Mouse (Mus musculus) limb, embryonic 10.5 days (tissue): ENCODE measurements at regions not wholly inside any gene's neighbourhood (a gene's known extent, or its start where the extent isn't known, plus 50 kb on each side); places are given as distances from the start of the nearest gene placed in this dataset.

Experiments
- DNase-seq: peaks from one replicate; pipeline ENCODE4 v3.0.0-alpha.2; 2017; ENCODE audit warnings: low spot score
- H3K27ac ChIP-seq: fragments of 300-500 bp; sonication (generic); 2 replicates; pipeline ENCODE4 v1.5.1; 2016; ENCODE audit warnings: mild to moderate bottlenecking
- H3K27me3 ChIP-seq: fragments of 300-500 bp; sonication (generic); 2 replicates; pipeline ENCODE4 v1.6.1; 2016; ENCODE audit warnings: low read depth, mild to moderate bottlenecking; ENCODE audit not compliant: poor library complexity, severe bottlenecking
- H3K36me3 ChIP-seq: fragments of 300-500 bp; sonication (generic); 2 replicates; pipeline ENCODE4 v1.6.1; 2016; ENCODE audit warnings: mild to moderate bottlenecking, moderate library complexity
- H3K4me1 ChIP-seq: fragments of 300-500 bp; sonication (generic); 2 replicates; pipeline ENCODE4 v1.6.1; 2016
- H3K4me3 ChIP-seq: fragments of 300-500 bp; sonication (generic); 2 replicates; pipeline ENCODE4 v1.5.1; 2016; ENCODE audit warnings: mild to moderate bottlenecking, moderate library complexity
- H3K9me3 ChIP-seq: fragments of 300-500 bp; sonication (generic); replicated peaks from 2 replicates; pipeline ENCODE4 v1.6.1; 2016; ENCODE audit warnings: mild to moderate bottlenecking
- WGBS: fragments of 180-500 bp; shearing (Covaris S2); methylation state at CpG from one replicate; pipeline ENCODE4 v1.1.7; 2016; 5-methylcytosine and 5-hydroxymethylcytosine counted together

- no peak overlapping the region for H3K27ac ChIP-seq
- H3K4me3 ChIP-seq = no peak overlapping the region
- DNase-seq = no peak
- H3K27me3 ChIP-seq = no peaks in the 10 kb centered on the region
- H3K36me3 ChIP-seq = no peaks in the 10 kb centered on the region
- no peaks in the 10 kb centered on the region for H3K4me1 ChIP-seq
- no peaks in the 10 kb centered on the region for H3K9me3 ChIP-seq
- WGBS = 94% methylated on average over 12 of the region's 12 CpGs
Measured at GRCm38 (mm10) chr5:100237674-100238278, 78.2 kb upstream of the Tmem150c start.

- Histone ChIP-seq H3K9me3 (no peaks in the 10 kb centered on the region), H3K27ac (no peak overlapping the region), H3K27me3 (no peaks in the 10 kb centered on the region), H3K4me1 (peaks cover 14% of the 10 kb centered on the region), H3K4me3 (no peak overlapping the region), H3K36me3 (no peaks in the 10 kb centered on the region)
- DNase-seq = no peak
- 95% methylated on average over 17 of the region's 17 CpGs for WGBS
Measured at GRCm38 (mm10) chr5:100236277-100236676, 76.7 kb upstream of the Tmem150c start.

- Histone ChIP-seq H3K27me3 (no peaks in the 10 kb centered on the region), H3K36me3 (no peaks in the 10 kb centered on the region), H3K4me1 (peaks cover 31% of the 10 kb centered on the region), H3K4me3 (no peak overlapping the region), H3K27ac (no peak overlapping the region), H3K9me3 (no peaks in the 10 kb centered on the region)
- DNase-seq = no peak
- WGBS = 69% methylated on average over 7 of the region's 7 CpGs
Measured at GRCm38 (mm10) chr5:100232076-100232475, 72.5 kb upstream of the Tmem150c start.

DNA sequence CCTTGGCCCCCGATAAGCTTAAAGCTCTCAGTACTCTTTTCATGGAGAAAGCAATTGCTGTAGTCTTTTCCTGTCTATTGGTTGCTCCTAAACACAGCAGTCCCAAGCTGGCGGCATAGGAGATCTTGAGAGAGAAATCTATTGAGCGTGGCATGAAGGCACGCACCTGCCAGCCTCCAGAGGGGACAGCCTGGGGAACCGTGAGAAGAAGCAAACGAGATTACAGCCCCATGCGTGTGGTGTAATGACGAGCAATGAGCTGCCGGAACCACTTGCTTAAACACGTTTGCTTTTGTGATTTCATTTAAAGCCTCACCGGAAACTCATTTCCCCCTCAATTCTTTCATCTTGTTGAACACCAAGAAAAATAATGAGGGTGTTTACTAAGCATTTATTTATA is 72.0 kb upstream of the Tmem150c start:
- no peak for DNase-seq
- Histone ChIP-seq H3K4me3 (no peak overlapping the region), H3K36me3 (no peaks in the 10 kb centered on the region), H3K27ac (no peak overlapping the region), H3K4me1 (peaks cover 36% of the 10 kb centered on the region), H3K27me3 (no peaks in the 10 kb centered on the region), H3K9me3 (no peaks in the 10 kb centered on the region)
- 77% methylated on average over 11 of the region's 11 CpGs for WGBS

- 90% methylated on average over 4 of the region's 4 CpGs for WGBS
- no peaks in the 10 kb centered on the region for H3K36me3 ChIP-seq
- H3K4me3 ChIP-seq = no peak overlapping the region
- no peak overlapping the region for H3K27ac ChIP-seq
- H3K9me3 ChIP-seq = no peaks in the 10 kb centered on the region
- DNase-seq = no peak
- H3K4me1 ChIP-seq = peaks cover 45% of the 10 kb centered on the region
- no peaks in the 10 kb centered on the region for H3K27me3 ChIP-seq
Measured at GRCm38 (mm10) chr5:100230038-100230437, 70.4 kb upstream of the Tmem150c start.

DNA sequence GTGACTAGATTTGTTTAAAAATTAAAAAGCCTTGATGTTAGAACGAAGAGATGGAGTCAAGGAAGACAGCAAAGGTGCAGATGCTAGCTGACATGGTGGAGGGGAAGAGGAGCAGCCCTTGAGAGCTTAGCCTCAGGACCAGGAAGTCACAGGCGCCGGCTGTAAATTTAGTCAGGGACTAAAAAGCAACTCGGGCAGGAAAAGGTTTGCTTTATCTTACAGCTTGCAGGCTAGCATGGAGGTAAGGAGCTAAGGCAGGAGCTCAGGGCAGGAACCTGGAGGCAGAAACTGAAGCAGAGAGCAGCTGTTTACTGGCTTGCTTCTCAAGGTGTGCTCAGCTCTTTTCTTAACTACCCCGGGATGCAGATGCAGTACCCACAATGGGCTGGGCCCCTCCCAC is 68.3 kb upstream of the Tmem150c start:
- H3K36me3 ChIP-seq = no peaks in the 10 kb centered on the region
- no peaks in the 10 kb centered on the region for H3K27me3 ChIP-seq
- no peak for DNase-seq
- peak overlapping the region; percentile 74; the same call in 1 of the 2 replicates for H3K27ac ChIP-seq
- peaks cover 50% of the 10 kb centered on the region for H3K4me1 ChIP-seq
- no peak overlapping the region for H3K4me3 ChIP-seq
- no peaks in the 10 kb centered on the region for H3K9me3 ChIP-seq
- 60% methylated on average over 5 of the region's 5 CpGs for WGBS

DNA sequence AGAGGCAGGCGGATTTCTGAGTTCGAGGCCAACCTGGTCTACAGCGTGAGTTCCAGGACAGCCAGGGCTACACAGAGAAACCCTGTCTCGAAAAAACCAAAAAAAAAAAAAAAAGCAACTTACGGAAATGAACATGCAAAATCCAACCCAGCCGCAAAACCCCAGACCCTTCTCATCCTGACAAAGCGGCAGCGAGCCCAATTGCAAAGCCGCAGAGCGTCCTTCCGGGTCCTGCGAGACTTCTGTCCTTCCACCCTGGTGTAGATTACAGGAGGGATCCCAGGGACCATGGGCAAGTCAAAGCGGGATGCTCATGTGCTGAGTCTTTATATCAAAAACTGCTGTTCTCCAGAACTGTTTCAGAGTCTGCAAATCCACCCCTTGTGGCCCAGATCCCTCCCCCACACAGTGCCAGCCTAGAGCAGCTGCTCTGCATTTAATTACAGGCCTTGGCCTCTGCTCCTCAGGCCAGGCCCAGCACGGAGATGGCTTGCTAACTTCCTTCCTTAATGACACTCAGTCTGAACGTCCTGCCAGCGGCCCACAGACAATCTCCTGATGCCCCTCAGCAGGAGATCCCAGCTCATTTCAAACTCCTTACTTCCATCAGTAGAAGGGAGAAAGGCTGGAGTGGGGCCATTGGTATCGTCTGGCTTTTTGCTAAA is 67.1 kb upstream of the Tmem150c start:
- Histone ChIP-seq H3K27me3 (no peaks in the 10 kb centered on the region), H3K4me1 (peaks cover 40% of the 10 kb centered on the region), H3K27ac (peak overlapping the region; percentile 74), H3K9me3 (no peaks in the 10 kb centered on the region), H3K4me3 (no peak overlapping the region), H3K36me3 (no peaks in the 10 kb centered on the region)
- peak; percentile 69 for DNase-seq
- WGBS = 63% methylated on average over 17 of the region's 17 CpGs

DNA sequence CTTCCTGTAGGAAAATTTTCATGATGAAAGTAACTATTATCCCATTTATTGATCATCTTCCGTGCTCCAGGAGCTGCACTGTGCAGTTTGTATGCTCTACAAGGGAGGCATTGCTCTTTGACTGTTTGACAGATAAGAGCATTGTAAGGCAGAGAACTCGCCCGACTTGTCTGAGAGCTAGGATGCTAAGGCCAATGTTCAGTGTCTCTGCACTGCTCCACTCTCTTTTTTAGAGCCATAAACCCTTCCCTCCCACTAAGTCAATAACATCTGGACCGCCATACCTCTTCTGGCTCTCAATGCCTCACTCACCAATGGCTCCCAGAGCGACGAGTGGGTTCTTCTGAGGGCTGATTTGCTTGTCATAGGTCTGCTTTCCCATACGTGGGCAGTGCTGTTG is 65.9 kb upstream of the Tmem150c start:
- WGBS = 89% methylated on average over 7 of the region's 7 CpGs
- no peaks in the 10 kb centered on the region for H3K9me3 ChIP-seq

DNA sequence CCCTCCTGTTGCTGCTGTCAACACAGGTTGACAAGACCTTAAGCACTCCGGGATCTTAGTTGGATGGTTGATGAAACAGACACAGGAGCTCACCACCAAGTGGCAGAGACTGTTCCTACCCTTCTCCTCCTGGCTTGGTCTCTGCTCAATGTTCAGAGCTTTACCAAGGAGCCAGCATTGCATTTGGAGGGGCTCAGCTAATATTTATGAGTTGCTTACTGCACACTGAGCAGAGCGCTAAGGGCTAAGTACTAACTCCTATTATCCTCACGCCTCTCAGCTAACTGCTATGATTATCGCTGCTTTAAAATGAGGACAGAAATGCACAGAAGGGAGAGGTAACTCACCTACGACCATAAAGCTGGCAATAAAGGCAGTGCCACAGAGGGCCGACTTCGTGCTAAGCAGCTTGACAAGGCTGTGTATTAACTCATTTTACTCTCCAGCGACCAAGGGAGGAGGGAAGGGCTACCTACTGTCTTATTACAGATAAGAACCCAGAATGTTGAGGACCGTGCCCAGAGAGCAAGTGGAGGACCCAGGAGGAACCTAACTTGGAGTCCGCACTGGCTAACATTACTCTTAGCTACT is 65.3 kb upstream of the Tmem150c start:
- H3K4me3 ChIP-seq = no peak overlapping the region
- 82% methylated on average over 10 of the region's 10 CpGs for WGBS
- no peaks in the 10 kb centered on the region for H3K9me3 ChIP-seq
- no peaks in the 10 kb centered on the region for H3K27me3 ChIP-seq
- no peak overlapping the region for H3K27ac ChIP-seq
- no peaks in the 10 kb centered on the region for H3K36me3 ChIP-seq
- peaks cover 50% of the 10 kb centered on the region for H3K4me1 ChIP-seq
- DNase-seq = no peak

More for the DNA sequence above, 65.9 kb upstream of the Tmem150c start:
- DNase-seq = no peak
- H3K36me3 ChIP-seq = no peaks in the 10 kb centered on the region
- H3K27me3 ChIP-seq = no peaks in the 10 kb centered on the region
- H3K4me3 ChIP-seq = no peak overlapping the region
- H3K4me1 ChIP-seq = peaks cover 48% of the 10 kb centered on the region
- no peak overlapping the region for H3K27ac ChIP-seq

GRCm38 (mm10) chr5:100221005-100221583 is 61.5 kb upstream of the Tmem150c start:
- Histone ChIP-seq H3K4me1 (peaks cover 35% of the 10 kb centered on the region), H3K27me3 (no peaks in the 10 kb centered on the region), H3K9me3 (no peaks in the 10 kb centered on the region), H3K27ac (no peak overlapping the region; the same call in 1 of the 2 replicates), H3K36me3 (no peaks in the 10 kb centered on the region), H3K4me3 (no peak overlapping the region)
- 70% methylated on average over 10 of the region's 10 CpGs for WGBS
- peak; percentile 28 for DNase-seq

DNA sequence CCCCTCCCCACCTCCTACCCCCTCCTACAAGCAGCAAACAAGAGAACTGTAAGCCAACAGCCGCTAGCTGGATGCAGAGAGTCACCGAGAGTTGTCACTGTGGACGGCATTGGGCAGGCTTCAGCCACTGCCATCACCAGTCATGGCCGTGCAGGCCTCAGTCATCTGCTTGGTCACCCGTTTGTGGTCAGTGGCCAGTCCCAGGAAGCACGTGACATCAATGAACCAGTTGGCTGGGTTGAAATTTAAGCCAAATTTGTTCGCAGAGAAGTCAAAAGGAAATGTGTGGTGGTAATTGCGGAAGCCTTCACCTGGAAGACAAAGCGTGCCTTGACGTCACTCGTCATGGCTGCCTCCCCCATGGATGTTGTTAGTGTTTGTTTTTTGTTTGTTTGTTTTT is 60.7 kb upstream of the Tmem150c start:
- no peak overlapping the region for H3K4me3 ChIP-seq
- H3K27me3 ChIP-seq = no peaks in the 10 kb centered on the region
- peaks cover 32% of the 10 kb centered on the region for H3K4me1 ChIP-seq
- H3K9me3 ChIP-seq = no peaks in the 10 kb centered on the region
- H3K27ac ChIP-seq = no peak overlapping the region
- 89% methylated on average over 11 of the region's 11 CpGs for WGBS
- no peaks in the 10 kb centered on the region for H3K36me3 ChIP-seq
- peak; percentile 26 for DNase-seq

DNA sequence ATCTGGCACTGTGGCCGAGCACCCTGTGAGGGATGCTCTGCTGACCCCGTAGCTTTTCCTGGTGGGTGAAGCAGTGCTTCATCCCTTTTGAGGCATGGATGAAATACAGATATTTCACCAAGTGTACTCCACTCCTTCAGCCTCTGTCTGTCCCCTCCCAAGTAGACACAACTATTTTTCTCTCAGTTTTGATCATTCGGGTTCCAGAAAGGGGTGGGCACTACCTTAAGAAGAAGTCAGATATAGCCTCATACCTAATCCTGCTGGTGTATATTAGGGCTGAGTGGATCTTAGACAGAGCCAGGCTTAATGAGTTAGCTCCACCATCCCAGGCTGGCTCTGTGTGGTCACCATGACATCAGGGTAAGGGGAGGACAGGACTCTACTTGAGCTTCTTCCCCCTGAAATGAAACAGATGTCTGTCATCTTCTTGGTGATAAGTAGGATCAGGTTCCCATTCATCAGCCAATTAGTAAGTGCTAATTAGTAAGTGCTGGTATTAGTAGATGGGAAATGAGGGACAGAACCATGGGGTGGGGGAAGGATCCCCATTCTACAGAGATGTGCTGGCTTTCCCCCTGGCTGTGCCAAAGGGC is 58.7 kb upstream of the Tmem150c start:
- H3K4me1 ChIP-seq = peaks cover 30% of the 10 kb centered on the region
- WGBS = 92% methylated on average over 3 of the region's 3 CpGs
- no peaks in the 10 kb centered on the region for H3K9me3 ChIP-seq
- no peak overlapping the region for H3K4me3 ChIP-seq
- no peaks in the 10 kb centered on the region for H3K27me3 ChIP-seq
- no peaks in the 10 kb centered on the region for H3K36me3 ChIP-seq
- no peak for DNase-seq
- no peak overlapping the region for H3K27ac ChIP-seq
